Mouse (Mus musculus): ENCODE measurements around the gene Asxl2.

DNA sequence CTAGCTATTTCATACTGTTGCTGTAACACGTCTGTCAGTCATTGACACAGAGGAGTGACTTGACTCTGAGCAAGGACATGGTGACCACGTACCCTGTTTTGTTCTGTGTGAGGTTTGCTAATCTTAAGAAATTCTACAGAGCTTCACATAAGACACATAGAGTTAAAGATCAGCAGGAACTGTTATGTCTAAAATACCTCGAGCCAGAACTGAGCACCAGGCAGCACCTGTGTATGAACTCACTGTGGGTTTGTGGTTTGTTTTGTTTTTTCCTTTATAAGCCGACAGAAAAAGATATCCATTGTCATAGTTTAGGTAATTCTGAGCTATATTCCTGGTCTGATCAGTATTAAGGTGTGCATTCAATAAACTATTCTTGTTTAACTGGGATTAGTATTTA lies 120.8 kb downstream of the Asxl2 start:
- no peak for TF ChIP-seq POLR2A (IDR thresholded peaks at IDR 0.05; ENCODE audit: insufficient read length, low read depth)
- TF ChIP-seq TCF3 (IDR thresholded peaks at IDR 0.05; ENCODE audit: insufficient read length, low read depth): no peak
- no peak for TF ChIP-seq E2F4 (IDR thresholded peaks at IDR 0.05; ENCODE audit: insufficient read depth)
- TF ChIP-seq MAX (IDR thresholded peaks at IDR 0.05; ENCODE audit: low read depth): no peak
- no peak for TF ChIP-seq USF1 (IDR thresholded peaks at IDR 0.05; ENCODE audit: low read depth)
- TF ChIP-seq SRF (IDR thresholded peaks at IDR 0.05; ENCODE audit: control insufficient read depth, insufficient read length, low read depth): no peak
- no peak for TF ChIP-seq POLR2AphosphoS2 (IDR thresholded peaks at IDR 0.05; ENCODE audit: insufficient read length, low read depth)
- TF ChIP-seq CEBPB (IDR thresholded peaks at IDR 0.05; ENCODE audit: insufficient read depth, poor library complexity, severe bottlenecking): no peak
- no peak for TF ChIP-seq MYOG (IDR thresholded peaks at IDR 0.05; ENCODE audit: control insufficient read depth in 1 of 3, insufficient read depth in 1 of 3, insufficient read length in 2 of 3, low read depth in 2 of 3)
- no peak for TF ChIP-seq REST (IDR thresholded peaks at IDR 0.05; ENCODE audit: insufficient read depth, insufficient read length)
- no peak for TF ChIP-seq MYOD1 (IDR thresholded peaks at IDR 0.05; ENCODE audit: control insufficient read depth in 1 of 3, insufficient read length in 2 of 3, low read depth in 2 of 3)
- no peak for TF ChIP-seq TCF12 (IDR thresholded peaks at IDR 0.05; ENCODE audit: insufficient read depth, poor library complexity, severe bottlenecking)
